Mouse (Mus musculus) olfactory bulb, adult 2 months (tissue): ENCODE data around the gene Kalrn.

Experiments used
- CTCF ChIP-seq: fragments of 200-500 bp; IDR thresholded peaks from 2 replicates; pipeline ENCODE4 v1.5.1; 2012; ENCODE audit warnings: low read depth, mild to moderate bottlenecking, low read length, moderate library complexity; ENCODE audit not compliant: insufficient read depth
- POLR2A ChIP-seq: fragments of 200-500 bp; IDR thresholded peaks from 2 replicates; pipeline ENCODE4 v1.6.1; 2012; ENCODE audit warnings: mild to moderate bottlenecking, low read depth, low read length, moderate library complexity; ENCODE audit not compliant: insufficient read depth

- TF ChIP-seq CTCF (no peak), POLR2A (no peak)
These were observed 69.1 kb downstream of the Kalrn start for GRCm38 (mm10) chr16:34504250-34504649.
